Mouse (Mus musculus) c-Kit-positive CD71-positive TER-119-negative erythroid progenitor cells, embryonic 14.5 days (primary cell): ENCODE measurements around the gene Glce.

Experiments
- DNase-seq: peaks from one replicate; pipeline ENCODE4 v3.0.0-alpha.2; 2013; ENCODE audit warnings: low read depth

Glce gene

GRCm38 (mm10) chr9:62122508-62123215 lies at the start of gene Glce:
Gene Glce (minus strand): TSS chr9:62122655.
- DNase-seq = peak; percentile 94

DNA sequence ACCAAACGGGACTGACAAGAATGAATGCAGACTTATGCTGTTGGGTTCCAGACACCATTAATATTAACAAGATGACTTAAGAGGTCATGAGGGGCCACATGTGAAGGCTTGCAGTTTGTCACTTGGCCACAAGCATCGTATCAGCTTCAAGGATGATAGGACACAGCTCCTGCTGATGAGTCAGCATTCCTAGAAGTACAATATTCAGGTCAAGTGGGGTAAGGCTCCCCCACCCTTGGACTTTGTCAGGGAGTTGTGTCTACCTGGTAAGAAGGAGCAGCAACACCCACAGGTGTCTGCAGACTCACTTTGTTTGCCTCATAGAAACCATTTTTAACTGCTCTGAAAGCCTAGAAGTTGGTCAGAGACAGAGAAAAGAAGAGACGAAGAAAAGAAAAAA lies 49.8 kb upstream of the Glce start:
- no peak for DNase-seq

- no peak for DNase-seq
Measured at GRCm38 (mm10) chr9:62170921-62171320, 48.5 kb upstream of the Glce start.

- DNase-seq = no peak
Measured at GRCm38 (mm10) chr9:62166621-62167020, 44.2 kb upstream of the Glce start.

DNA sequence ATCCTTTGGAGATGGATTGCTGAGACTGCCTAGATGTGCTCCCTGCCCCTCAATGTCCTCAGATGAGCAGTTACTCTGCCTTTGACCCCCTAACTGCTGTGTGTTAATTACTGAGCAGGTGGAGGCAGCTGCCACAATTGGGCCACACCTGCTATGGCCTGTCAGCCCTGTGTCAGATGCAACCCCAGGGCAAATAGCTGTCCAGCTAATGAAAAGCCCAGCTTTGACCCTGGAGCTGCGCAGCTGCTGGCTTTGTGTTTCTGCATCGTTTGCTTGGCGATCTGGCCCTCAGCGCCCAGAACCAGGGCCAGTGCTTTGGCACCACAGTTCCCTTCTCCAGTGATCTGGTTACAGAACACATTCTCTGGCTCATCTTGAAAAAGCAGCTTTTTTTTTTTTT lies 43.7 kb upstream of the Glce start:
- no peak for DNase-seq

DNA sequence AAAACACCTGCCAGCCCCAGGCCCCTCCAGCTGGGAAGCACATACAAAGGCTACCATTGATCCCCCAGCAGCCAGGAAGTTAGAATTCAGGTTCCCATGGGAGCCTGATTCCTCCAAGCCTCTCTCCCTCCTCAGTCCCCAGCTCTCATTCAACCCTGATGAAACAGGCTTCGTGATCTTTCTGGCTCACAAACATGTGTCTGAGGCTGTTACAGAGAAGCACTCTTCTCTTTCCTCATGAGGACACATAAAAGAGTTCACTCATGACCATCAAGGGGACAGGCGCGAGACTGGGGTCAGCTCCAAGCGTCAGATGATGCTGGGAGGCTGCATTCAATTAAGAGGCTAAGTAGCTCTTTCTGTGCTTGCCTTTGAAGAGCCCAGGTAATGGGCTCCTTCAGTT lies 40.4 kb upstream of the Glce start:
- DNase-seq = no peak

GRCm38 (mm10) chr9:62160788-62161187 lies 38.3 kb upstream of the Glce start:
- no peak for DNase-seq

GRCm38 (mm10) chr9:62158746-62159145 lies 36.3 kb upstream of the Glce start:
- DNase-seq = no peak

DNA sequence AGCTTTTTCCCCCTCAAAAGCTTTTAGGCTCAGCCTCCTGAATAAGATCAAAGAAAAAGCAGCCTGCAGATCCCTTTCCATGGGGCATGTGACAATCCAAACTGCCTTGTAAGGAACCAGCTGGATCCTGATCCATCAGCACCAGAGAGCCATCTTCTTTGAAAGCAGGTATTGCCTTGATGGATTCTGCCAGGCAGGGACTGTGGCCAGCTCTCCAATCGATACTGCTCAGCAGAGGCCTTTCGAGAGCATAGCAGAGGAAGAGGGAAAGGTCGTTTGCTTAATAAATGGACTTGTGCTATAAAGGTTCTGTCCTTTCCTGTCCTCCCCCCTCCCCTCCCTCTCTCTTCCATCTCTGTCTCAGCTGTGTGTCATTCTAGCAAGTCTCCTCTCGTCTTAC lies 33.4 kb upstream of the Glce start:
- no peak for DNase-seq

GRCm38 (mm10) chr9:62155400-62155799 lies 32.9 kb upstream of the Glce start:
- no peak for DNase-seq

- DNase-seq = no peak
Measured at GRCm38 (mm10) chr9:62154956-62155355, 32.5 kb upstream of the Glce start.

- DNase-seq = no peak
Measured at GRCm38 (mm10) chr9:62154551-62154950, 32.1 kb upstream of the Glce start.

- DNase-seq = no peak
Measured at GRCm38 (mm10) chr9:62153263-62153662, 30.8 kb upstream of the Glce start.

GRCm38 (mm10) chr9:62152506-62152905 lies 30.1 kb upstream of the Glce start:
- no peak for DNase-seq

DNA sequence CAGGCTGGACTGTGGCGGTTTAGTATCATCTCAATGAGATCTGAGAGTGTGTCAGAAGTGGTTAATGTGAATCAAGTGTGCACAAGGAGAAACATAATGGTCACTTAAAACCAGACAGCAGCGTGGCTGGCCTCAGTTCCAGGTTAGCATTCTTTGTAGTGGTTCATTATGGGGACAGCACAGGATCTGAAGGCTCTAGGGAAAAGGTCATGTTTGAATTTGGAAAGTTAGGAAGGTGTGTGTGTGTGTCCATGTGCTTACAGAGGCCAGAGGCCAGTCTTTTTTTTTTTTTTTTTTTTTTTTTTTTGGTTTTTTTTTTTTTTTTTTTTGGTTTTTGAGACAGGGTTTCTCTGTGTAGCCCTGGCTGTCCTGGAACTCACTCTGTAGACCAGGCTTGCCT lies 22.7 kb upstream of the Glce start:
- DNase-seq = no peak

- no peak for DNase-seq
Measured at GRCm38 (mm10) chr9:62143428-62143827, 21.0 kb upstream of the Glce start.

DNA sequence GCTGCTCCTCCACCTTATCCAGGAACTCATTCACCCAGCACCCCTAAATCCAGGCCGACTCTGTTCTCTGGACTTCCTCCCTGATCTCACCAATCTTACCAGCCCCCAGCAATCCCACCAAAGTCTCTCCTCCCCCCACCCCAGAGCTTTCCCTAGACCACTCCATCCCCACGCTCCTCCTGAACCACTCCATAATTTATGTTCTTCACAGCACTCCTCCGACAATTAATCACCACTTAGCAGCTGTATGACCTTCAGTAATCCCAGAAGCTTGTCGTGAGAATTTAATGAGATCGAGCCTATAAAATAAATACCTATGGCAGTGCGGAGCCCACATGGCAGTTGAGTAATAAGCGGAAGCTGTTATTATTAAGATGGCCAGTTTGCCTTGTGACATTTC lies 16.6 kb upstream of the Glce start:
- DNase-seq = no peak

DNA sequence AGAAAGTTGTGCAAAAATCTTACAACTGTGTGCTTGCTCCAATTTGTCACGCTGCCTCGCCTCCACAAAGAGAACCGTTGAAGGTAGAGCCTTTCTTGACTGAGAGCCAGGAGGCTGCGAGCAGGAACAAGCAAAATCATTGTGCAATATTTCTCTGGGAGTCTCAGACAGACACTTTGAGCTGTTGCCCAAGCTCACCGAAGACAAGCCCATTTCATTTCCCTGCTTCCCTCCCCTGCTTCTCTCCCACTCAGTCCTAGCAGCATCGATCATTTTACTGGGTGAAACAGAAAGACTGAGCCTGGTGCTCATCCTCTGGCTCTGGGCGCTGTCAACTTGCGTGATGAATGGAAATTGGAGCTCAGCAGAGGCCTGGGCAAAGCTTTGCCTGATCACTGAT lies 14.8 kb upstream of the Glce start:
- DNase-seq = no peak

GRCm38 (mm10) chr9:62132005-62132782 lies 9.7 kb upstream of the Glce start:
- DNase-seq = no peak

DNA sequence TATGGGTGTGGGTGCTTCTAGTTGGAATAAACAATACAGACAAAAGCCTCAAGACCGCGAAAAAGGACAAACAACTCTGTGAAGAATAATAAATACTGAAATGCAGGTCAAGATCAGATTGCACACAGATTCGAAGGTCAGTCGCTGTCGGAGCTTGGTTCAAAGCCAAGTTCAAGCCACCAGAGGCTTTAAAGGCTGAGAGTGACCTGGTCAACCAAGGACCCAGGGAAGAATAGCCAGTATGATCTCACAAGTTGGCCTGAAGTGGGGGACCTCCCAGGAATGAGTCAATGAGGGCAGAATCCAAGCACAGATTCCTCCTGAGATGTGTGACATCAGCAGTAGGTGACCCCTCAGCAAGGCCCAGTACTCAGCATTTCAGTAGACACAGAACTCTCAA lies 8.3 kb upstream of the Glce start:
- DNase-seq = no peak

- DNase-seq = no peak
Measured at GRCm38 (mm10) chr9:62128056-62128455, 5.6 kb upstream of the Glce start.

GRCm38 (mm10) chr9:62125986-62126575 lies 3.6 kb upstream of the Glce start:
- no peak for DNase-seq

DNA sequence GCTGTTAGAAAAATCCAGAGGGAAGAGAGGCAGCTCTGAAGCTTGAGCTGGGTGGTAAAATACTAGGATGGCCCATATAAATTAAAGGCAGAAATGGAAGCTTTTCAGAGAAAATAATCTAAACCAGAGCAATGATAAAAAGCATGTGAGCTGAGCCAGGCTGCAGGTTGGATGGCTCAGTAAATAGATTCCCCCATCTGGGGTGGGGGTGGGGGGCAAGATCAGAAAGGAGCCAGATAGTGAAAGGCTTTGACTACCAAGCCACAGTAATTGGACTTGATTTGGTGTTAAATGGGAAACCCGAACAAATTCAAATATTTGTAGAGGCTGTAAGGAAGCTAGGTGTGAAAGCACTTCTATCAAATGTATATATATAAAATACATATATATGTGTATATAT lies 1.8 kb upstream of the Glce start:
- no peak for DNase-seq
